Mouse (Mus musculus): ENCODE results near the gene Cmpk2. TPM values are rescaled to one million over a fixed set of nuclear protein-coding genes. Genes with fewer than 3 reads are reported as not detected.
A peak's percentile ranks its signal among the peaks of the same experiment; 100 is the strongest.

Cmpk2 gene
- total and polyA plus RNA-seq, 2 experiments from 2014 or later = 5.5 to 13.6 TPM

DNA sequence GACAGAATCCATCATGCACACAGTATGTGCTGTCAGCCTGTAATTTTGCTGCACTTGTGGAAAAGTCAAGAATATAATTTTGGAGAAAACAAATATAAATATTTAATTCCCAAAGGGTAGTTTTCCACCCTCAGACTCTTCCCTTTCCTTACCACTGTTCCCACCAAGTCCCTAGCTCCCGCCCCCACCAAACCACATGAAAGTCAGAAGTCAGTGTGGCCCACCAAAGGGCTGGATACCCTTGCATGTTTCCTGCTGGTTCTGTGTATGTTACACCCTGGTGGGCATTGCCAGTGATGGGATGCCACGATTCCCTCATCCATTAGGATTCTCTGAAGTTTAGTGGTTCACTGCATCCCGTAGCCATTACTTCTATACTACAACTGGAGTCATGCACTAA, 32.0 kb downstream of the Cmpk2 start:
- Histone ChIP-seq H3K4me1 (ENCODE audit: control insufficient read depth, insufficient read depth) (no peaks in the 10 kb centered on the region), H3K36me3 (replicated peaks; ENCODE audit: control insufficient read depth, insufficient read depth, low read length) (no peaks in the 10 kb centered on the region), H3K9me3 (replicated peaks; ENCODE audit: control insufficient read depth, low read length) (no peaks in the 10 kb centered on the region), H3K4me3 (ENCODE audit: low read depth, low read length) (no peak overlapping the region), H3K27ac (ENCODE audit: low read depth) (no peak overlapping the region), H3K9ac (replicated peaks; ENCODE audit: low read depth, low read length) (no peak overlapping the region), H3K27me3 (ENCODE audit: control insufficient read depth, insufficient read depth, low read length) (no peaks in the 10 kb centered on the region), H3K4me2 (ENCODE audit: low read depth, low read length) (no peak overlapping the region)
- 82% methylated on average over 3 of the region's 3 CpGs for WGBS
- no peak for DNase-seq (ENCODE audit: low spot score)
- TF ChIP-seq EP300 (IDR thresholded peaks at IDR 0.05; ENCODE audit: low read depth) (no peak), CTCF (IDR thresholded peaks at IDR 0.05; ENCODE audit: low read depth) (no peak)
- no peak for ATAC-seq (ENCODE audit: insufficient read depth, low read depth)

DNA sequence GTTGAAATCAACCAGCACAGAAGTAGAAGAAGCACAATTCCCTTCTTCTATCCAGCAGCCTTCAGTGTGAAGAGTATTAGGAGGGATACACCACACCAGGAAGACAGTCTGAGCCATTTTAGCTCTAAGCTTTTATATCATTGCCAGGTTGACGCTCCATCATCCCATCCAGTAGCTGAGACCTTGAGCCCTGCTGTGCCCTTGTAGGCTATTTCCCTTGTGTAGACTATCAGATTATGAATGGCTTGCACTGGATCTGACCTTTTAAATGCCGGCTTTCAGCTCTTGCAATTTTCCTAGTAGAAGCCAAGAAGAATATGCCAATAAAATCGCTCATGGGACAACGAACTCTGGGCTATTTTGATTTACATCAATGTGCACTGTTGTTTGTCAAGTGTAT, 42.0 kb downstream of the Cmpk2 start:
- Histone ChIP-seq H3K4me3 (ENCODE audit: low read depth, low read length) (no peak overlapping the region), H3K36me3 (replicated peaks; ENCODE audit: control insufficient read depth, insufficient read depth, low read length) (no peaks in the 10 kb centered on the region), H3K4me1 (ENCODE audit: control insufficient read depth, insufficient read depth) (no peaks in the 10 kb centered on the region), H3K4me2 (ENCODE audit: low read depth, low read length) (no peak overlapping the region), H3K27me3 (ENCODE audit: control insufficient read depth, insufficient read depth, low read length) (no peaks in the 10 kb centered on the region), H3K9me3 (replicated peaks; ENCODE audit: control insufficient read depth, low read length) (no peaks in the 10 kb centered on the region), H3K9ac (replicated peaks; ENCODE audit: low read depth, low read length) (no peak overlapping the region), H3K27ac (ENCODE audit: low read depth) (no peak overlapping the region)
- no peak for TF ChIP-seq EP300 (IDR thresholded peaks at IDR 0.05; ENCODE audit: low read depth)
- TF ChIP-seq CTCF (IDR thresholded peaks at IDR 0.05; ENCODE audit: low read depth) = no peak
- ATAC-seq (ENCODE audit: insufficient read depth, low read depth) (no peak), DNase-seq (ENCODE audit: low spot score) (no peak)
- WGBS = 83% methylated on average over 4 of the region's 4 CpGs

DNA sequence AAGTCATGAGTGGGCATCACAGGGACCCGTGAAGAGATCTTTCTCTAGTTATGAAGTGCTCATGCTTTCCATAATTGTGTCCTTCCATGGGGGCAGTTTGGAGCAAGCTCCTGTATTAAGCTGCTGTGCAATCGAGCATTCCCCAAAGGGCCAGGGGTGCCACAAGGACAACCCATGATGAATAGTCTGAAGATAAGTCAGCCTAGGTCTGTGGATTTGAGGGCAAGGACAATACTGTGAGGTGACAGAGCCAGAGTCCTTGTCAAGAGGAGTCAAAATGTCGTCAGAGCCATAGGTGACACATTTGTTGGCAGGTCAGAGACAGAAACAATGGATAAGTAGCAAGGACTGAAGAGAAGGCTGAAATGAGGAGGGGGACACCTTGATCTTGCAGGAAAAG, 49.2 kb downstream of the Cmpk2 start:
- no peak for TF ChIP-seq EP300 (IDR thresholded peaks at IDR 0.05; ENCODE audit: low read depth)
- TF ChIP-seq CTCF (IDR thresholded peaks at IDR 0.05; ENCODE audit: low read depth) = no peak
- Histone ChIP-seq H3K27me3 (ENCODE audit: control insufficient read depth, insufficient read depth, low read length) (no peaks in the 10 kb centered on the region), H3K4me3 (ENCODE audit: low read depth, low read length) (no peak overlapping the region), H3K9ac (replicated peaks; ENCODE audit: low read depth, low read length) (no peak overlapping the region), H3K4me2 (ENCODE audit: low read depth, low read length) (no peak overlapping the region), H3K4me1 (ENCODE audit: control insufficient read depth, insufficient read depth) (no peaks in the 10 kb centered on the region), H3K27ac (ENCODE audit: low read depth) (no peak overlapping the region), H3K36me3 (replicated peaks; ENCODE audit: control insufficient read depth, insufficient read depth, low read length) (no peaks in the 10 kb centered on the region), H3K9me3 (replicated peaks; ENCODE audit: control insufficient read depth, low read length) (no peaks in the 10 kb centered on the region)
- DNase-seq (ENCODE audit: low spot score) (no peak), ATAC-seq (ENCODE audit: insufficient read depth, low read depth) (no peak)
- 69% methylated on average over 3 of the region's 3 CpGs for WGBS

GRCm38 (mm10) chr12:26524943-26525697, 56.1 kb downstream of the Cmpk2 start:
- Histone ChIP-seq H3K9ac (replicated peaks; ENCODE audit: low read depth, low read length) (no peak overlapping the region), H3K27ac (ENCODE audit: low read depth) (no peak overlapping the region), H3K4me3 (ENCODE audit: low read depth, low read length) (no peak overlapping the region), H3K4me2 (ENCODE audit: low read depth, low read length) (no peak overlapping the region), H3K9me3 (replicated peaks; ENCODE audit: control insufficient read depth, low read length) (no peaks in the 10 kb centered on the region), H3K4me1 (ENCODE audit: control insufficient read depth, insufficient read depth) (no peaks in the 10 kb centered on the region), H3K36me3 (replicated peaks; ENCODE audit: control insufficient read depth, insufficient read depth, low read length) (no peaks in the 10 kb centered on the region), H3K27me3 (ENCODE audit: control insufficient read depth, insufficient read depth, low read length) (no peaks in the 10 kb centered on the region)
- ATAC-seq (ENCODE audit: insufficient read depth, low read depth) (peak; percentile 66), DNase-seq (ENCODE audit: low spot score) (peak; percentile 25)
- WGBS = 36% methylated on average over 3 of the region's 3 CpGs
- TF ChIP-seq EP300 (IDR thresholded peaks at IDR 0.05; ENCODE audit: low read depth) (peak; percentile 44; the same call in 1 of the 2 replicates), CTCF (IDR thresholded peaks at IDR 0.05; ENCODE audit: low read depth) (no peak)

DNA sequence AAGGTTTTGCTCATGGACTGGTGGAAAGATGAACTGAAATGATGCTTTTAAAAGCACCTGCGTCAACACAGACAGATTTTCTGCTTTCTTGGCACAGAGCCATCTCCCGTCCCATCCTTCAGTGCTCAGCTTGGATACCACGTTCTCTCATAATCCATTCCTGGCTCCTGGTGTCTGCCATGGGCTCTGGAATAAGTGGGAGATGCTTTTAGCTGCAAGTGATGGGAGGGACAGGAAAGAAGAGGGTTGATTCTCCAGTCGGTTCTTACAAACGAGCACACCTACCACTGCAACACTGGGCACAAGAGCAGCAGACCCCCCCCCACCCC, 56.7 kb downstream of the Cmpk2 start:
- no peak for DNase-seq (ENCODE audit: low spot score)
- H3K4me1 ChIP-seq (ENCODE audit: control insufficient read depth, insufficient read depth) = no peaks in the 10 kb centered on the region
- H3K9me3 ChIP-seq (replicated peaks; ENCODE audit: control insufficient read depth, low read length) = no peaks in the 10 kb centered on the region
- no peak overlapping the region for H3K4me2 ChIP-seq (ENCODE audit: low read depth, low read length)
- no peak overlapping the region for H3K27ac ChIP-seq (ENCODE audit: low read depth)
- no peaks in the 10 kb centered on the region for H3K36me3 ChIP-seq (replicated peaks; ENCODE audit: control insufficient read depth, insufficient read depth, low read length)
- no peaks in the 10 kb centered on the region for H3K27me3 ChIP-seq (ENCODE audit: control insufficient read depth, insufficient read depth, low read length)
- no peak for ATAC-seq (ENCODE audit: insufficient read depth, low read depth)
- WGBS = 35% methylated on average over 5 of the region's 5 CpGs
- H3K9ac ChIP-seq (replicated peaks; ENCODE audit: low read depth, low read length) = no peak overlapping the region
- TF ChIP-seq EP300 (IDR thresholded peaks at IDR 0.05; ENCODE audit: low read depth) (no peak), CTCF (IDR thresholded peaks at IDR 0.05; ENCODE audit: low read depth) (no peak)
- no peak overlapping the region for H3K4me3 ChIP-seq (ENCODE audit: low read depth, low read length)

Other genes starting within 250 kb of the Cmpk2 start
- 6.8 and 8.5 TPM in 2 replicates for gene Rnf144a, start 54.0 kb upstream of the Cmpk2 start, total RNA-seq (2014; rRNA removed; ENCODE audit: low replicate concordance)
- gene Rnf144a, start 54.0 kb upstream of the Cmpk2 start, polyA plus RNA-seq (2015; fragmentation: Nextera tagmentation; extraction: Ambion mirVana) = 9.1 and 9.4 TPM in 2 replicates
- gene Rsad2, start 12.8 kb upstream of the Cmpk2 start, total RNA-seq (2014; rRNA removed; ENCODE audit: low replicate concordance) = 4.3 and 7.1 TPM in 2 replicates
- 3.0 and 4.8 TPM in 2 replicates for gene Rsad2, start 12.8 kb upstream of the Cmpk2 start, polyA plus RNA-seq (2015; fragmentation: Nextera tagmentation; extraction: Ambion mirVana)